Mouse (Mus musculus): Measurements from ENCODE around the gene Tsen54.

The Tsen54 gene

GRCm38 (mm10) chr11:115814605-115815450 is at the start of gene Tsen54:
TSS of gene Tsen54 (plus strand) at chr11:115814724.
- peak; percentile 92 to 93 for DNase-seq

GRCm38 (mm10) chr11:115765103-115765606 is 49.4 kb upstream of the Tsen54 start, which contains the start of gene Tmem94:
TSS of gene Tmem94 (plus strand) at chr11:115765433.
- peak; percentile 97 for DNase-seq

GRCm38 (mm10) chr11:115765607-115766141 is 48.9 kb upstream of the Tsen54 start:
- no peak for DNase-seq

GRCm38 (mm10) chr11:115766356-115766943 is 48.1 kb upstream of the Tsen54 start:
- DNase-seq: peak; percentile 12 to 13

DNA sequence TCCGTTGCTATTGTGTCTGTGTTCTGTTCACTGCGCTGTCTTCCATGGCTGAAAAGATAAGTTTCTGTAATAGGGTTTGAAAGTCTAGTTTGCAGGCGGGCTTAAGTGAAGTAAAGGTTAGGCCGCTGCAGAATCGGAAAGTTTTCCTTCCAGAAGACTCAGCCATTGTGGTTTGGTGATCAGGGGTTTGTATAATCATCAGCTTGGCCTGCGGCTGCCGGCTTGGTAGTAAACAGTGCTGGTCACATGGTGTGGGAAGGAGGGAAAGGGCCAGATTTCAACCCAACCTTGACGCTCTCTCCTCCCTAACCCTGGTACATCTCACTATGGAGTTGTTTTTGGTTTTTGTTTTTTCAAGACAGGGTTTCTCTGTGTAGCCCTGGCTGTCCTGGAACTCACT is 47.5 kb upstream of the Tsen54 start:
- no peak for DNase-seq

DNA sequence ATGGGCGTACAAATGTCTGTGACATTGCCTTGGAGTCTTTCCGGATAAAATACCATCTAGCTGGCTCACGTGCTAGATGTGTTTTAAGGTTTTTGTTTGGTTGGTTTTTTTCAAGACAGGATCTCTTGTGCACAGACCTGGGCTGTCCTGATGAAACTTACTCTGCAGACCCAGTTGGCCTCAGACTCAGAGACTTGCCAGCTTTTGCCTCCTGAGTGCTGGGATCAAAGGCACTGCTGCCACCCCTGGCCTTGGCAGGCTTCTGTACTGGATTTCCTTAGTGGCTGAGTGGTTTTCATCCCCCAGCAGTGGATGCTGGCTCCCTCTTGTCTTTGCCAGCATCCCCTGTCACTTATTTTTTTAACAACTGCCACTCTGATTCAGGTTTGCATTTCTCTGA is 45.6 kb upstream of the Tsen54 start:
- DNase-seq: no peak

DNA sequence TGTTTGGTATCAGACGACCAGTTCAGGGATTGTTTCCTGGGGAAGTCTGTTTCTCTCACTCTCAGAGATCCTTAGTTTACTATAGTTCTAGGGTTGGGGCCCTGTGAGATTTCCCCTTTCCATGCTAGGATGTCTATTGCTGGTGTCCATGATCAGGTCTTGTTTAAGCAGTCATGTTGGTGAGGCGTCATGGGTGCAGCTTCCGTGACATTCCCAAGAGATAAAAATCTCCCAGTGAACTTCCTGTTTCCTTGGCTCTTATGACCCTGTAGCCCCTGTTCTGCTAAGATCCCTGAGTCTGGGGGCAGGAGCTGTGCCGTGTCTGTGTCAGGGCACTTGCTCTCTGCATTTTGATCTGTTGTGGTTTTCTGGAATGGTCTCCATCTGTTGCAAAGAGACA is 39.9 kb upstream of the Tsen54 start:
- DNase-seq: no peak

DNA sequence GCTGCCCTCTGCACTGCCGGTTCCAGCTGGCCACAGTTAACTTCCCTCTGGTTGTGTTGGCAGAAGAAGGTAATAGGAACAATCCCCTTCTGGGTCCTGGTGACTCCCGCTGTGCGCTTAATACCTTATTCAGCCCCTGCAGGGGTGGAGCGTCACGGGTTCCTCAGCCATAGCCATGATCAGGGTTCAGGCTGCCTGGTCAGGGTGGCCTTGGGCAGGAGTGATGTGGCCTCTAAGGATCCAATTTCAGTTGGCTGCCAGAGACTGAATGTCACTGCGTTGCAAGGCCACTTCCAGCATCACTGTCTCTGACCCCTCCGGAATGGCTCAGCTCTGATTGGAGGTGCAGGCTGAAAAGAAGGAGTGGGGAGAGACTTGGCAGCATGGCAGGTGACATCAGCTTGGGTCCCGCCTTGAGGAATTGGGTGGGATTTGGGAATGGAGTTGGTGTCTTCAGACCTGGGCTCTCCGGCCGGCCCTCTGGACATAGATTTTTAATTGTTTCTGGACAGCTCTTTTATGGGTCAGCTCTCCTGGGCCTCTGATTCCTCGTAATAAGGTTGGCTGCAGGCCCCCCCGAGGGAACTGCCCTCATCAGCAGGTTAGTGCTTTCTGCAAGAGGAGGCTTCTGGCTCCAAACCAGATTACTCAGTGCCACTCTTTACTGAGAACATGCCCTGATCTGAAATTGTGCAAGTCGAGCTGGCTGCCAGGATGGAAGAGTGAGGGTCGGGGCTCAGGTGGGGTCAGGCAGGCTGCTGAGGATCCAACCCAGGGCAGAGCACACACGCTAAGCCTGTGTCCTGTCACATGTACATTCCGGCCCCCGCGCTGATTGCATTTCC is 38.5 kb upstream of the Tsen54 start:
- no peak for DNase-seq

DNA sequence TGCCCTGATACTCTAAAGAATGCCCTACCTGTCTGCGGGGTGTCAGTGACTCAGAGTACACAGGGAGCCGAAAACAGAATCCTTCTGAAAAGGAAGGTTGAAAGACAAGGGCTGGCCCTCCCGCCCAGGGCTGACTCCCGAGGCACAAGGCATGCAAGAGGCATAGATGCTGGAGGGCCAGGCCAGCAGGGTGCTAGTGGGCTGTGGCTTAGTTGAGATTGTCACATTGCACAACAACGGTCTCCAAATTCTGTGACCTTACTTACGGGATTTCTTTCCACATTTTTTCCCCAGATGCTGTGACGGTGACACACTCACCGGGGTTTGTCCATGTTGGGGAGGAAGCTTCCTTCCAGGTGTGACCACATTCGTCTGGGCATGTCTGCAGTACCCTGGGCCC is 37.6 kb upstream of the Tsen54 start:
- no peak for DNase-seq

- no peak for DNase-seq
Measured at GRCm38 (mm10) chr11:115777487-115778335, 36.8 kb upstream of the Tsen54 start.

DNA sequence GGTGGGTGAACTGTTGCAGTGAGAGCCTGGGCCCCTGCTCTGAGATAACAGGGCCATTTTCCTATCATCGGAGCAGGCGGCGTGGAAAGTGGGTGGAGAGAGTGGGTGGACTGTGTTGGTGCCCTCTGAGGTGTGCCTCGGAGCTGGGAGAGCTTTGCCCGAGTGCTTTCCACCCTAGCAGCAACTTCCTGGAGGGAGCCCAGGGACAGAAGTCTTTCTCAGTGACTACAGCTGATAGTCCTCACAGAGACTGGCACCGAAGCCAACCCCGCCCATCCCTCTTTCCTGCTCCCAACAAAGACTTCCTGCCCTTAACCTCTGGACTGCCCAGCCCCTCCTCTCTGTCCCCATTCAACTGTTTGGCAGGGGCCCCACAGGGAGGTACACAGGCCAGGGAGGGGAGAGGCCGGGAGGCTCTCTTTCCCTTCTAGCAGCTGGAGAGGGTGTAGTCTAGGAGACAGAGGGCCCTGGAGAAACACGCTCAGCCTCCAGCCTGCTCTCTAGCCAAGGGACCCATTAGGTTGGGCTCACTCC is 35.4 kb upstream of the Tsen54 start:
- DNase-seq: no peak

GRCm38 (mm10) chr11:115780141-115781070 is 34.1 kb upstream of the Tsen54 start:
- DNase-seq: no peak

DNA sequence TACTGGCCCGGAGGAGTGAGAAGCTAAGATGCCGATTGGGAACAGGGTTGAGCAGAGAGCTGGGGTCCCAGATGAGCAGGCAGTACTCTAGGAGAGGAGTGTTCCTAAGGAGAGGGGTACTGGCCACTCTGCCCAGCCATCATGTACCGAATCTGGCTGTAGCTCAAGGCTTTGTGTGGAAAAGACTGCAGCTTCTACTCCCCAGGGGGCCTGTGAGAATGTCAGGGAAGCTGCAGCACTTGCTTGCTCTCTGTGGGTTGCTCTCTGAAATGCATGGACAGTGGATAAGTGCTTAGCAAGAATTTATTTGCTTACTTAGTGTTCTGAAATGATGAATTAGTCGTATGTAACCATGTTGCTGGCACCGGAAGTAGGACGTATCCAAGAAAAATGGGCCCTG is 28.1 kb upstream of the Tsen54 start:
- no peak for DNase-seq

DNA sequence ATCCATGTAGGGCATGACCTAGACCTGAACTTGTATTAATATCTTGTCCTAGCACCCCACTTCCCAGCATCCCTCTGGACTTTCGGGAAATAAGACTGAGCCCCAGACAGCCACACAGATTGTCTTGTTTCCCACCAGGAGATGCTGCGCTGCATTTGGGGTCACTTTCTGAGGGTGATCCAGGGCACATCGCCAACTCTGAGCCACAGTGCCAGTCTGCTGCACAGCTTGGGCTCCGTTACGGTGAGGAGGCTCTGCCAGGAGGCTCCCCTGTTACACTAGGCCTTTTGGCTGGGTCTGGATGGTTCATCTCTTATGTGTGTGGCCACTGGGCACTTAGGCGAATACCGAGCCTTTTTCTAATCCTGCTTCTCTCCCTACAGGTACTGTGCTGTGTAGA is 24.7 kb upstream of the Tsen54 start:
- no peak for DNase-seq

DNA sequence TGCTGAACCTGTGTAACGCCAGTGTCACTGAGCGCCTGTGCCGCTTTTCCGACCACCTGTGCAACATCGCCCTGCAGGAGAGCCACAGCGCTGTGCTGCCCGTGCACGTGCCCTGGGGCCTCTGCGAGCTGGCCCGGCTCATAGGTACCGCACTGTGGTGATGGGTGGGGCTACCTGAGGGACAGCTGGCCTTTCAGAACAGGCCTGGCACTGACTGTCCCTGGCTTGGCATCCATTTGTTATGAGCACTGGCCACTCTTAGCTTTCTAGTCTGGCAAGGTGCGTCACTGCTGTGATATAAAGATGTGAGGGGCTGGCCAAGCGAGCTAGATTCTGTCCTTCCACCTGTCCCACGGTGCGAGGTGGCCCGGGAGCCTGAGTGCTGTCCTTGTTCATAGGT is 22.6 kb upstream of the Tsen54 start:
- DNase-seq: no peak

DNA sequence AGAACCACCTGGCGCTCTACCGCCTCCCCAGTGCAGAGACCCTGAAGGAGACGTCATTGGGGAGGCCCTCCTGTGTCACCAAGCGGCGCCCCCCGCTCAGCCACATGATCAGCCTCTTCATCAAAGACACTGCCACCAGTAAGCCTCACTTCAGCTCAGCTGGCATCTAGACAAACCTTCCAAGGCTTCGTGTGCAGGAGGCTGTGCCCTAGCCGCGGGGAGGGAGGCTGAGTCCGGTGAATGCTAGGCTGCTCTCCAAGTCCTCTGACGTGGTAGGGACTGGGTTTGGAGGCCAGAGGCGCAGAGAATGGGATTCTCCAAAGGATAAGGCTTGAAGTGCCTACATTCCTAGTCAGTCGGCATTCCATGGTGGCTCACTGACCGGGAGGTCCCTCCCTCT is 22.2 kb upstream of the Tsen54 start:
- DNase-seq: no peak

- no peak for DNase-seq
Measured at GRCm38 (mm10) chr11:115796898-115797297, 17.6 kb upstream of the Tsen54 start.

DNA sequence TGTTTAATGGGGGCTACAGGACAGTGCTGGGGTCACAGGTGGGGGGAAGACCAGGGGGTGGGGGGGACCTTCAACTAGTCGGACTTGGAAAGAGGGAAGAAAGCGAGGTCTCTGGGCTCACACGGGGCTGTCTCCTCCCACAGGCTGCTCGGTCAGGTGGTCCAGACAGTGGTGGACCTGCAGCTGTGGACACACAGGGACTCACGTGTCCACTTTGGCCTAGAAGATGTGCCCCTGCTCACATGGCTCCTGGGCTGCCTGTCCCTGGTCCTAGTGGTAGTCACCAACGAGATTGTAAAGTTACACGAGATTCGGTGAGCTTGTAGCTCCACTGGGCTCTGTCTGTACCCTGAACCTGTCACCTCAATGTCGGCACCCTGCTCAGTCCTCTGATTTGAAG is 16.9 kb upstream of the Tsen54 start:
- DNase-seq: no peak

- no peak for DNase-seq
Measured at GRCm38 (mm10) chr11:115800981-115801380, 13.5 kb upstream of the Tsen54 start.

DNA sequence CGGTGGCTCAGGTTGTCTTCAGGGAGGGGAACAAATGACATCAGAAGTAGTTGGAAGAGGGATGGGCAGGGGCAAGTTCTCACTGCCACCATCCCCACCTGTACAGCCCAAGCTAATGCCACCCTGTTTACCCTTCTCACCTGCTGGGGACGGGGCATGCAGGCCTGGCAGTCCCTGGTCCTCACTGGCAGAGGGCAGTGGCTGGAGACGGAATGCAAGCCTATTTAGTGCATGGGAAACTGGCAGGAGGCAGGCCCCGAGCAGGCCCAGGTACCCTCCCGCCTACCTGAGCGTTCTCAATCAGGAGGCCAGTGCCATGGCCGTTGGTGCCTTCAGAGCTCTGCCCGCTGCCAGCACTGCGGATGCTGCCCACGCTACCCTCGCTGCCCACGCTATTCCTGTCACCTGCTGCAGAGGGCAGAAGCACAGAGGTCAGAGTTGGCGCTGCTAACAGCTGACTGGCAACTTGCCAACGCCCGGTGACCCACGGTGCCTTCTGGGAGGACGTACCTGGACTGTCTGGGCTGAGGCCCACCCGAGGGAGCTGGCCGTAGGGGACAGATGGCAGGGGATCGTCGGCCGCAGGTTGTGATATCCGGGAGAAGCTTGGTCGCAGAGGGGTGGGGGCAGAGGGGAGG is 11.3 kb upstream of the Tsen54 start:
- no peak for DNase-seq
